Mouse (Mus musculus) small intestine, adult 2 months (tissue): ENCODE results near the gene Bpifa2.

ENCODE experiments used
- CTCF ChIP-seq: fragments of 200-500 bp; IDR thresholded peaks from 2 replicates; pipeline ENCODE4 v1.5.1; 2012; ENCODE audit warnings: low read depth, mild to moderate bottlenecking, control low read depth, inconsistent platforms, low read length, moderate library complexity, mixed read lengths; ENCODE audit not compliant: insufficient replicate concordance, insufficient read length; ENCODE audit errors: extremely low read depth
- POLR2A ChIP-seq: fragments of 200-500 bp; IDR thresholded peaks from 2 replicates; pipeline ENCODE4 v1.6.1; 2012; ENCODE audit warnings: low read depth, mild to moderate bottlenecking, control low read depth, inconsistent platforms, low read length, moderate library complexity

- TF ChIP-seq CTCF (no peak), POLR2A (no peak)
Measured at GRCm38 (mm10) chr2:154005734-154006133, 2.3 kb upstream of the Bpifa2 start.
